Mouse (Mus musculus) embryonic facial prominence, embryonic 11.5 days (tissue): Measurements from ENCODE around the gene Jph3. TPM values are rescaled to one million over a fixed set of nuclear protein-coding genes. Genes with fewer than 3 reads are reported as not detected.
A peak's percentile ranks its signal among the peaks of the same experiment; 100 is the strongest.

Experiments
- ATAC-seq: fragments of 200-750 bp; cut with Nextera tagmentation; replicated peaks from 2 replicates; pipeline ENCODE4 v1.8.0; 2017; ENCODE audit warnings: low read depth; ENCODE audit not compliant: insufficient number of reproducible peaks, low FRiP score, low TSS enrichment
- DNase-seq: peaks from one replicate; pipeline ENCODE4 v3.0.0-alpha.2; 2015; ENCODE audit warnings: low spot score
- H3K27ac ChIP-seq: fragments of 300-500 bp; sonication (generic); replicated peaks from 2 replicates; pipeline ENCODE4 v1.5.1; 2014; ENCODE audit warnings: mild to moderate bottlenecking, low read depth, low read length, control low read depth
- H3K27me3 ChIP-seq: fragments of 300-500 bp; sonication (generic); 2 replicates; pipeline ENCODE4 v1.6.1; 2014; ENCODE audit warnings: mild to moderate bottlenecking, low read length, moderate library complexity, mixed read lengths; ENCODE audit not compliant: control insufficient read depth, insufficient read depth
- H3K36me3 ChIP-seq: fragments of 300-500 bp; sonication (generic); replicated peaks from 2 replicates; pipeline ENCODE4 v1.6.1; 2014; ENCODE audit warnings: low read depth, mild to moderate bottlenecking, low read length, moderate library complexity, mixed read lengths; ENCODE audit not compliant: control insufficient read depth, insufficient read depth
- H3K4me1 ChIP-seq: fragments of 300-500 bp; sonication (generic); 2 replicates; pipeline ENCODE4 v1.6.1; 2014; ENCODE audit warnings: low read length, mixed read lengths; ENCODE audit not compliant: control insufficient read depth, insufficient read depth
- H3K4me2 ChIP-seq: fragments of 300-500 bp; sonication (generic); 2 replicates; pipeline ENCODE4 v1.6.1; 2014; ENCODE audit warnings: low read depth, mild to moderate bottlenecking, control low read depth, low read length, moderate library complexity
- H3K4me3 ChIP-seq: fragments of 300-500 bp; sonication (generic); 2 replicates; pipeline ENCODE4 v1.5.1; 2014; ENCODE audit warnings: low read depth, low read length, control low read depth
- H3K9ac ChIP-seq: fragments of 300-500 bp; sonication (generic); replicated peaks from 2 replicates; pipeline ENCODE4 v1.6.1; 2014; ENCODE audit warnings: mild to moderate bottlenecking, control low read depth, low read length
- H3K9me3 ChIP-seq: fragments of 300-500 bp; sonication (generic); replicated peaks from 2 replicates; pipeline ENCODE4 v1.6.1; 2016; ENCODE audit warnings: mild to moderate bottlenecking, low read length, inconsistent platforms, mixed read lengths; ENCODE audit not compliant: control insufficient read depth
- WGBS: fragments of 180-500 bp; shearing (Covaris S2); extraction: QIAGEN DNeasy Blood & Tissue Kit; methylation state at CpG from one replicate; pipeline ENCODE4 v1.1.7; 2014; 5-methylcytosine and 5-hydroxymethylcytosine counted together
- polyA plus RNA-seq: library from polyadenylated mRNA; unstranded; fragments of >200 nt; fragmentation: Nextera tagmentation; extraction: Ambion mirVana; gene quantifications from 2 replicates; pipeline ENCODE4 v1.2.1, GENCODE M21; 2014

Gene Jph3
- polyA plus RNA-seq, 1 experiment from 2014 or later, result 4.1 TPM

- DNase-seq (no peak), ATAC-seq (no peak)
- Histone ChIP-seq H3K36me3 (no peaks in the 10 kb centered on the region; the same call in 1 of the 2 replicates), H3K4me3 (no peak overlapping the region), H3K9me3 (no peaks in the 10 kb centered on the region), H3K27ac (no peak overlapping the region), H3K27me3 (no peaks in the 10 kb centered on the region), H3K4me1 (no peaks in the 10 kb centered on the region), H3K4me2 (no peak overlapping the region), H3K9ac (no peak overlapping the region)
- 95% methylated on average over 3 of the region's 3 CpGs for WGBS
Measured at GRCm38 (mm10) chr8:121811502-121811901, 82.1 kb downstream of the Jph3 start.

- H3K9ac ChIP-seq, result no peak overlapping the region
- H3K36me3 ChIP-seq, result no peaks in the 10 kb centered on the region; the same call in 1 of the 2 replicates
- no peaks in the 10 kb centered on the region for H3K27me3 ChIP-seq
- no peaks in the 10 kb centered on the region for H3K9me3 ChIP-seq
- H3K27ac ChIP-seq, result no peak overlapping the region
- H3K4me2 ChIP-seq, result no peak overlapping the region
- H3K4me1 ChIP-seq, result no peaks in the 10 kb centered on the region
- ATAC-seq, result no peak
- no peak for DNase-seq
- WGBS, result 94% methylated on average over 12 of the region's 12 CpGs
- H3K4me3 ChIP-seq, result no peak overlapping the region
Measured at GRCm38 (mm10) chr8:121811931-121812570, 82.6 kb downstream of the Jph3 start.

- Histone ChIP-seq H3K27ac (no peak overlapping the region), H3K4me1 (no peaks in the 10 kb centered on the region), H3K36me3 (no peaks in the 10 kb centered on the region), H3K4me3 (no peak overlapping the region), H3K9me3 (no peaks in the 10 kb centered on the region), H3K27me3 (no peaks in the 10 kb centered on the region), H3K4me2 (no peak overlapping the region), H3K9ac (no peak overlapping the region)
- ATAC-seq, result no peak
- no peak for DNase-seq
- WGBS, result 85% methylated on average over 7 of the region's 7 CpGs
Measured at GRCm38 (mm10) chr8:121818226-121818625, 88.8 kb downstream of the Jph3 start.

GRCm38 (mm10) chr8:121820840-121821239, 91.4 kb downstream of the Jph3 start:
- Histone ChIP-seq H3K36me3 (no peaks in the 10 kb centered on the region), H3K4me2 (no peak overlapping the region), H3K27me3 (no peaks in the 10 kb centered on the region), H3K27ac (no peak overlapping the region), H3K9me3 (no peaks in the 10 kb centered on the region), H3K4me1 (no peaks in the 10 kb centered on the region), H3K9ac (no peak overlapping the region), H3K4me3 (no peak overlapping the region)
- ATAC-seq (no peak), DNase-seq (no peak)
- 92% methylated on average over 6 of the region's 6 CpGs for WGBS

GRCm38 (mm10) chr8:121821320-121821719, 91.9 kb downstream of the Jph3 start:
- no peak overlapping the region for H3K4me2 ChIP-seq
- H3K9me3 ChIP-seq, result no peaks in the 10 kb centered on the region
- H3K4me3 ChIP-seq, result no peak overlapping the region
- H3K9ac ChIP-seq, result no peak overlapping the region
- no peaks in the 10 kb centered on the region for H3K27me3 ChIP-seq
- no peaks in the 10 kb centered on the region for H3K36me3 ChIP-seq
- H3K4me1 ChIP-seq, result no peaks in the 10 kb centered on the region
- DNase-seq (no peak), ATAC-seq (no peak)
- no peak overlapping the region for H3K27ac ChIP-seq
- 89% methylated on average over 11 of the region's 11 CpGs for WGBS

- DNase-seq (no peak), ATAC-seq (no peak)
- no peak overlapping the region for H3K4me2 ChIP-seq
- no peak overlapping the region for H3K4me3 ChIP-seq
- no peak overlapping the region for H3K9ac ChIP-seq
- 95% methylated on average over 9 of the region's 9 CpGs for WGBS
- H3K27ac ChIP-seq, result no peak overlapping the region
- H3K27me3 ChIP-seq, result no peaks in the 10 kb centered on the region
- no peaks in the 10 kb centered on the region for H3K9me3 ChIP-seq
- H3K4me1 ChIP-seq, result no peaks in the 10 kb centered on the region
- H3K36me3 ChIP-seq, result no peaks in the 10 kb centered on the region
Measured at GRCm38 (mm10) chr8:121821770-121822169, 92.3 kb downstream of the Jph3 start.

GRCm38 (mm10) chr8:121827726-121828125, 98.3 kb downstream of the Jph3 start:
- WGBS, result 98% methylated on average over 5 of the region's 5 CpGs
- Histone ChIP-seq H3K27ac (no peak overlapping the region), H3K4me1 (peaks cover 8% of the 10 kb centered on the region), H3K4me3 (no peak overlapping the region), H3K9ac (no peak overlapping the region), H3K4me2 (no peak overlapping the region; the same call in 1 of the 2 replicates), H3K36me3 (no peaks in the 10 kb centered on the region), H3K27me3 (no peaks in the 10 kb centered on the region), H3K9me3 (no peaks in the 10 kb centered on the region)
- no peak for DNase-seq
- no peak for ATAC-seq

GRCm38 (mm10) chr8:121828376-121829023, 99.1 kb downstream of the Jph3 start:
- peak overlapping the region; percentile 85 for H3K4me3 ChIP-seq
- no peaks in the 10 kb centered on the region for H3K36me3 ChIP-seq
- peak overlapping the region; percentile 87 for H3K4me2 ChIP-seq
- no peak overlapping the region for H3K27ac ChIP-seq
- 33% methylated on average over 10 of the region's 10 CpGs for WGBS
- DNase-seq (no peak), ATAC-seq (no peak)
- no peaks in the 10 kb centered on the region for H3K27me3 ChIP-seq
- no peaks in the 10 kb centered on the region for H3K9me3 ChIP-seq
- peaks cover 8% of the 10 kb centered on the region for H3K4me1 ChIP-seq
- H3K9ac ChIP-seq, result peak overlapping the region; percentile 78
